Comparison of ENCODE assay signal across 17 mouse cellular contexts in genomic region chr5:113111336-113111735, GRCm38 (mm10). TPM values are rescaled to one million over a fixed set of nuclear protein-coding genes. Genes with fewer than 3 reads are reported as not detected.
DNase-seq lines count a peak whose midpoint lies in the region; ATAC-seq and TF ChIP-seq lines count a peak whose summit lies in the region.
"Had no signal": no experiment of that assay in that cellular context is flagged by ENCODE, and none has a peak within 500 bp of the region (broad histone marks: within the 10 kb centered on the region; RNA-seq: fewer than 3 reads in every experiment).

No protein-coding gene starts in this region.

- no peaks in the 10 kb centered on the region for H3K36me3 ChIP-seq in forebrain, embryonic 12.5 days (replicated peaks)
- no peaks in the 10 kb centered on the region for H3K36me3 ChIP-seq in forebrain, embryonic 16.5 days (ENCODE audit: control insufficient read depth, insufficient read depth)
- H3K36me3 ChIP-seq in hindbrain, embryonic 10.5 days: no peaks in the 10 kb centered on the region
- no peaks in the 10 kb centered on the region for H3K36me3 ChIP-seq in hindbrain, postnatal 0 days (ENCODE audit: insufficient read depth, low read length)
- peaks cover 7% of the 10 kb centered on the region for H3K36me3 ChIP-seq in megakaryocyte, embryonic 14.5 days (replicated peaks; ENCODE audit: low read length)
- no peaks in the 10 kb centered on the region for H3K36me3 ChIP-seq in hindbrain, embryonic 16.5 days (ENCODE audit: control insufficient read depth, insufficient read depth, low read length)
- H3K36me3 ChIP-seq: G1E had no signal

- H3K4me3 ChIP-seq in forebrain, embryonic 12.5 days (replicated peaks): no peak overlapping the region
- no peak overlapping the region for H3K4me3 ChIP-seq in forebrain, embryonic 16.5 days (replicated peaks; ENCODE audit: low read length)
- no peak overlapping the region for H3K4me3 ChIP-seq in hindbrain, embryonic 10.5 days
- H3K4me3 ChIP-seq in hindbrain, postnatal 0 days (ENCODE audit: low read length): no peak overlapping the region
- peak overlapping the region; percentile 82 for H3K4me3 ChIP-seq in megakaryocyte, embryonic 14.5 days (replicated peaks)
- no peak overlapping the region for H3K4me3 ChIP-seq in hindbrain, embryonic 16.5 days (ENCODE audit: low read length)

- TF ChIP-seq CTCF in hindbrain, postnatal 0 days (IDR thresholded peaks at IDR 0.05; ENCODE audit: low read depth): no peak

- no peaks in the 10 kb centered on the region for H3K27me3 ChIP-seq in forebrain, embryonic 12.5 days
- no peaks in the 10 kb centered on the region for H3K27me3 ChIP-seq in forebrain, embryonic 16.5 days (replicated peaks; ENCODE audit: control insufficient read depth, insufficient read depth, low read length)
- H3K27me3 ChIP-seq in hindbrain, embryonic 10.5 days (ENCODE audit: insufficient read depth, poor library complexity, severe bottlenecking): no peaks in the 10 kb centered on the region
- H3K27me3 ChIP-seq in hindbrain, postnatal 0 days (ENCODE audit: insufficient read depth, low read length): no peaks in the 10 kb centered on the region
- H3K27me3 ChIP-seq in megakaryocyte, embryonic 14.5 days (replicated peaks): peaks cover 13% of the 10 kb centered on the region
- no peaks in the 10 kb centered on the region for H3K27me3 ChIP-seq in hindbrain, embryonic 16.5 days (replicated peaks; ENCODE audit: control insufficient read depth, insufficient read depth, low read length)

- H3K4me1 ChIP-seq in forebrain, embryonic 12.5 days: peaks cover 28% of the 10 kb centered on the region
- peaks cover 12% of the 10 kb centered on the region for H3K4me1 ChIP-seq in forebrain, embryonic 16.5 days (replicated peaks; ENCODE audit: control insufficient read depth, insufficient read depth, low read length)
- peaks cover 61% of the 10 kb centered on the region for H3K4me1 ChIP-seq in hindbrain, embryonic 10.5 days (replicated peaks)
- no peaks in the 10 kb centered on the region for H3K4me1 ChIP-seq in hindbrain, postnatal 0 days (ENCODE audit: insufficient read depth, low read length)
- peaks cover 94% of the 10 kb centered on the region for H3K4me1 ChIP-seq in megakaryocyte, embryonic 14.5 days
- peaks cover 8% of the 10 kb centered on the region; the same call in 1 of the 2 replicates for H3K4me1 ChIP-seq in hindbrain, embryonic 16.5 days (ENCODE audit: control insufficient read depth, insufficient read depth, low read depth, low read length)

- 0 out of 2 replicates have a peak overlapping the region, but pooled peaks have one; percentile 76 for H3K27ac ChIP-seq in forebrain, embryonic 12.5 days
- no peak overlapping the region for H3K27ac ChIP-seq in forebrain, embryonic 16.5 days (ENCODE audit: low read length)
- peak overlapping the region; percentile 87 for H3K27ac ChIP-seq in hindbrain, embryonic 10.5 days
- no peak overlapping the region for H3K27ac ChIP-seq in hindbrain, postnatal 0 days
- H3K27ac ChIP-seq in hindbrain, embryonic 16.5 days (ENCODE audit: low read depth, low read length): peak overlapping the region; percentile 54; the same call in 1 of the 2 replicates

- 25% methylated on average over 4 of the region's 4 CpGs for WGBS in forebrain, embryonic 12.5 days
- 15% methylated on average over 4 of the region's 4 CpGs for WGBS in forebrain, embryonic 16.5 days
- 22% methylated on average over 4 of the region's 4 CpGs for WGBS in hindbrain, embryonic 10.5 days
- WGBS in hindbrain, postnatal 0 days: 19% methylated on average over 4 of the region's 4 CpGs
- WGBS in hindbrain, embryonic 16.5 days: 24% methylated on average over 4 of the region's 4 CpGs

- no peak for DNase-seq in hindbrain, embryonic 10.5 days (ENCODE audit: low spot score)
- DNase-seq in hindbrain, postnatal 0 days (ENCODE audit: low spot score): no peak
- no peak for DNase-seq in thymus, postnatal 25 days
- DNase-seq: cerebellum, adult 8-10 months; right cerebral cortex, postnatal 14 days; thymus, postnatal 36 days had no signal

- H3K9me3 ChIP-seq in forebrain, embryonic 12.5 days: no peaks in the 10 kb centered on the region
- H3K9me3 ChIP-seq in forebrain, embryonic 16.5 days (ENCODE audit: control insufficient read depth, low read length): no peaks in the 10 kb centered on the region
- H3K9me3 ChIP-seq in hindbrain, embryonic 10.5 days: no peaks in the 10 kb centered on the region
- H3K9me3 ChIP-seq in hindbrain, postnatal 0 days (ENCODE audit: low read length): no peaks in the 10 kb centered on the region
- H3K9me3 ChIP-seq in megakaryocyte, embryonic 14.5 days: no peaks in the 10 kb centered on the region
- no peaks in the 10 kb centered on the region for H3K9me3 ChIP-seq in hindbrain, embryonic 16.5 days (ENCODE audit: control insufficient read depth, low read length)

- ATAC-seq in forebrain, embryonic 12.5 days (ENCODE audit: low FRiP score): no peak
- ATAC-seq in forebrain, embryonic 16.5 days: no peak
- no peak; the same call in 1 of the 2 replicates for ATAC-seq in hindbrain, postnatal 0 days
- ATAC-seq in megakaryocyte, adult 5-6 weeks (ENCODE audit: poor library complexity, severe bottlenecking): no peak
- ATAC-seq in hindbrain, embryonic 16.5 days: no peak
- ATAC-seq: inflammation-experienced regulatory T-cells, adult 6 months had no signal

- H3K4me2 ChIP-seq in forebrain, embryonic 12.5 days: no peak overlapping the region
- no peak overlapping the region for H3K4me2 ChIP-seq in forebrain, embryonic 16.5 days (ENCODE audit: low read length)
- no peak overlapping the region for H3K4me2 ChIP-seq in hindbrain, postnatal 0 days (ENCODE audit: low read depth, low read length)
- H3K4me2 ChIP-seq in hindbrain, embryonic 16.5 days (ENCODE audit: low read length): no peak overlapping the region

- H3K9ac ChIP-seq in forebrain, embryonic 12.5 days: no peak overlapping the region
- H3K9ac ChIP-seq in forebrain, embryonic 16.5 days (replicated peaks; ENCODE audit: low read depth, low read length): no peak overlapping the region
- no peak overlapping the region for H3K9ac ChIP-seq in hindbrain, postnatal 0 days (replicated peaks; ENCODE audit: low read length)
- H3K9ac ChIP-seq in hindbrain, embryonic 16.5 days (ENCODE audit: low read depth, low read length): no peak overlapping the region

RNA-seq across cellular contexts. Expression of gene Crybb3, which starts 30.0 kb away (rescaled TPM):
- polyA plus RNA-seq in forebrain, embryonic 12.5 days (2016; fragmentation: Nextera tagmentation; extraction: Ambion mirVana): 0.95 and 1.1 TPM in 2 replicates
- polyA plus RNA-seq in forebrain, embryonic 16.5 days (2015; fragmentation: Nextera tagmentation; extraction: Ambion mirVana): 0.56 and 0.94 TPM in 2 replicates
- polyA plus RNA-seq in hindbrain, embryonic 10.5 days (2016; fragmentation: Nextera tagmentation; extraction: Ambion mirVana): 0.25 and 0.50 TPM in 2 replicates
- 1.6 and 5.3 TPM in 2 replicates for total RNA-seq in hindbrain, postnatal 0 days (2014; rRNA removed)
- polyA plus RNA-seq in hindbrain, postnatal 0 days (2015; fragmentation: Nextera tagmentation; extraction: Ambion mirVana): 2.3 and 2.6 TPM in 2 replicates
- 1.6 and 3.5 TPM in 2 replicates for polyA plus RNA-seq in megakaryocyte, embryonic 14.5 days (2012; ENCODE audit: insufficient read depth, low replicate concordance)
- total RNA-seq in megakaryocyte, adult 5-6 weeks (2015): not detected in 2 replicates
- total RNA-seq in megakaryocyte, adult 5-6 weeks (2017): not detected in 2 replicates
- polyA plus RNA-seq in hindbrain, embryonic 16.5 days (2015; fragmentation: Nextera tagmentation; extraction: Ambion mirVana): 0.86 and 1.8 TPM in 2 replicates
- total RNA-seq: G1E; neutrophil, adult 5-6 weeks had no signal
- polyA plus RNA-seq: G1E; liver, embryonic 16.5 days had no signal

RNA-seq across cellular contexts. Expression of gene Crybb2, which starts 41.4 kb away (rescaled TPM):
- polyA plus RNA-seq in forebrain, embryonic 12.5 days (2016; fragmentation: Nextera tagmentation; extraction: Ambion mirVana): not detected in 2 replicates
- polyA plus RNA-seq in forebrain, embryonic 16.5 days (2015; fragmentation: Nextera tagmentation; extraction: Ambion mirVana): not detected in 2 replicates
- not detected in 2 replicates for polyA plus RNA-seq in hindbrain, embryonic 10.5 days (2016; fragmentation: Nextera tagmentation; extraction: Ambion mirVana)
- not detected in 2 replicates for total RNA-seq in hindbrain, postnatal 0 days (2014; rRNA removed)
- polyA plus RNA-seq in hindbrain, postnatal 0 days (2015; fragmentation: Nextera tagmentation; extraction: Ambion mirVana): not detected in 2 replicates
- polyA plus RNA-seq in megakaryocyte, embryonic 14.5 days (2012; ENCODE audit: insufficient read depth, low replicate concordance): not detected in 2 replicates
- total RNA-seq in megakaryocyte, adult 5-6 weeks (2015): not detected in 2 replicates
- total RNA-seq in megakaryocyte, adult 5-6 weeks (2017): not detected in 2 replicates
- not detected in 2 replicates for polyA plus RNA-seq in hindbrain, embryonic 16.5 days (2015; fragmentation: Nextera tagmentation; extraction: Ambion mirVana)
- total RNA-seq: G1E; gastrocnemius, adult 18-20 months; left cerebral cortex, postnatal 36 days; neutrophil, adult 5-6 weeks had no signal
- polyA plus RNA-seq: G1E; inflammation-experienced regulatory T-cells, adult 6 months; liver, embryonic 16.5 days had no signal

Comparison
In these comparisons a context has a peak if more than half of its experiments do, and no peak if none do; other contexts are left out.
1. H3K27ac ChIP-seq: peak in forebrain, embryonic 12.5 days (single experiment), hindbrain, embryonic 10.5 days (single experiment) and hindbrain, embryonic 16.5 days (single experiment); none in forebrain, embryonic 16.5 days (single experiment) and hindbrain, postnatal 0 days (single experiment).